Mouse (Mus musculus): ENCODE data around the gene Olfr1215. TPM values are rescaled to one million over a fixed set of nuclear protein-coding genes. Genes with fewer than 3 reads are reported as not detected.
"Not testable (repeated sequence)": the region's sequence is repeated elsewhere in the genome, so short reads cannot be mapped to it uniquely, and the experiment has no call there.

Gene Olfr1215
- not detected in 2 replicates for polyA plus RNA-seq (2012; rRNA removed)

- H3K4me1 ChIP-seq (ENCODE audit: control insufficient read depth, insufficient read depth, insufficient read length) = no peaks in the 10 kb centered on the region
- TF ChIP-seq CTCF (IDR thresholded peaks at IDR 0.05; ENCODE audit: extremely low read depth, insufficient read depth, insufficient read length, insufficient replicate concordance) = no peak
- TF ChIP-seq POLR2A (IDR thresholded peaks at IDR 0.05; ENCODE audit: low read depth, low read length) = no peak
- H3K27me3 ChIP-seq (ENCODE audit: control insufficient read depth, insufficient read depth, low read length) = no peaks in the 10 kb centered on the region
- H3K36me3 ChIP-seq (ENCODE audit: control insufficient read depth, insufficient read depth, low read length) = no peaks in the 10 kb centered on the region
- H3K4me3 ChIP-seq (ENCODE audit: extremely low read depth, insufficient read depth, insufficient read length) = no peak within 1 kb of the TSS
- DNase-seq (ENCODE audit: low read depth in 1 of 2, low spot score in 2 of 2) = no peak
- 59% methylated on average over 2 of the region's 2 CpGs for WGBS
- H3K27ac ChIP-seq (ENCODE audit: insufficient read depth, low read length) = no peak within 1 kb of the TSS
Measured at GRCm38 (mm10) chr2:89006873-89007272, at the start of gene Olfr1215. Olfr1215 (minus strand) TSS chr2:89006973.

- no peak for DNase-seq (ENCODE audit: low read depth in 1 of 2, low spot score in 2 of 2)
- Histone ChIP-seq H3K4me1 (ENCODE audit: control insufficient read depth, insufficient read depth, insufficient read length) (no peaks in the 10 kb centered on the region), H3K36me3 (ENCODE audit: control insufficient read depth, insufficient read depth, low read length) (no peaks in the 10 kb centered on the region), H3K27me3 (ENCODE audit: control insufficient read depth, insufficient read depth, low read length) (no peaks in the 10 kb centered on the region), H3K4me3 (ENCODE audit: extremely low read depth, insufficient read depth, insufficient read length) (no peak within 1 kb of the TSS), H3K27ac (ENCODE audit: insufficient read depth, low read length) (no peak within 1 kb of the TSS)
- TF ChIP-seq CTCF (IDR thresholded peaks at IDR 0.05; ENCODE audit: extremely low read depth, insufficient read depth, insufficient read length, insufficient replicate concordance) (no peak), POLR2A (IDR thresholded peaks at IDR 0.05; ENCODE audit: low read depth, low read length) (no peak)
- WGBS = 59% methylated on average over 2 of the region's 2 CpGs
Measured at GRCm38 (mm10) chr2:89031965-89032364, 25.2 kb upstream of the Olfr1215 start, which contains the start of gene Olfr1217. Olfr1217 (minus strand) TSS chr2:89032065.

GRCm38 (mm10) chr2:89021436-89021835, 14.7 kb upstream of the Olfr1215 start:
- H3K27ac ChIP-seq (ENCODE audit: insufficient read depth, low read length); H3K36me3 ChIP-seq (ENCODE audit: control insufficient read depth, insufficient read depth, low read length); H3K27me3 ChIP-seq (ENCODE audit: control insufficient read depth, insufficient read depth, low read length); DNase-seq (ENCODE audit: low read depth in 1 of 2, low spot score in 2 of 2); H3K4me3 ChIP-seq (ENCODE audit: extremely low read depth, insufficient read depth, insufficient read length); H3K4me1 ChIP-seq (ENCODE audit: control insufficient read depth, insufficient read depth, insufficient read length): not testable (repeated sequence)
- 65% methylated on average over 3 of the region's 3 CpGs for WGBS

GRCm38 (mm10) chr2:89018240-89018639, 11.5 kb upstream of the Olfr1215 start, which contains the start of gene Olfr1216:
Olfr1216 (minus strand) TSS chr2:89018340.
- TF ChIP-seq POLR2A (IDR thresholded peaks at IDR 0.05; ENCODE audit: low read depth, low read length) = no peak
- TF ChIP-seq CTCF (IDR thresholded peaks at IDR 0.05; ENCODE audit: extremely low read depth, insufficient read depth, insufficient read length, insufficient replicate concordance) = no peak
- Histone ChIP-seq H3K27ac (ENCODE audit: insufficient read depth, low read length) (no peak within 1 kb of the TSS), H3K27me3 (ENCODE audit: control insufficient read depth, insufficient read depth, low read length) (no peaks in the 10 kb centered on the region), H3K4me3 (ENCODE audit: extremely low read depth, insufficient read depth, insufficient read length) (no peak within 1 kb of the TSS), H3K36me3 (ENCODE audit: control insufficient read depth, insufficient read depth, low read length) (no peaks in the 10 kb centered on the region), H3K4me1 (ENCODE audit: control insufficient read depth, insufficient read depth, insufficient read length) (no peaks in the 10 kb centered on the region)
- WGBS = 80% methylated on average over 1 of the region's 1 CpGs
- no peak for DNase-seq (ENCODE audit: low read depth in 1 of 2, low spot score in 2 of 2)

GRCm38 (mm10) chr2:88992553-88992952, 14.2 kb downstream of the Olfr1215 start, which contains the start of gene Olfr1214:
Olfr1214 (minus strand) TSS chr2:88992653.
- no peak for DNase-seq (ENCODE audit: low read depth in 1 of 2, low spot score in 2 of 2)
- 84% methylated on average over 1 of the region's 1 CpGs for WGBS
- H3K27me3 ChIP-seq (ENCODE audit: control insufficient read depth, insufficient read depth, low read length) = no peaks in the 10 kb centered on the region

GRCm38 (mm10) chr2:88980181-88980580, 26.6 kb downstream of the Olfr1215 start, which contains the start of gene Gm13762:
Gm13762 (minus strand) TSS chr2:88980281.
- no peaks in the 10 kb centered on the region for H3K4me1 ChIP-seq (ENCODE audit: control insufficient read depth, insufficient read depth, insufficient read length)
- H3K4me3 ChIP-seq (ENCODE audit: extremely low read depth, insufficient read depth, insufficient read length) = no peak within 1 kb of the TSS
- no peaks in the 10 kb centered on the region for H3K27me3 ChIP-seq (ENCODE audit: control insufficient read depth, insufficient read depth, low read length)
- H3K27ac ChIP-seq (ENCODE audit: insufficient read depth, low read length) = no peak within 1 kb of the TSS
- TF ChIP-seq CTCF (IDR thresholded peaks at IDR 0.05; ENCODE audit: extremely low read depth, insufficient read depth, insufficient read length, insufficient replicate concordance) (no peak), POLR2A (IDR thresholded peaks at IDR 0.05; ENCODE audit: low read depth, low read length) (no peak)
- H3K36me3 ChIP-seq (ENCODE audit: control insufficient read depth, insufficient read depth, low read length) = no peaks in the 10 kb centered on the region
- DNase-seq (ENCODE audit: low read depth in 1 of 2, low spot score in 2 of 2) = no peak
- WGBS = 70% methylated on average over 1 of the region's 1 CpGs

More at GRCm38 (mm10) chr2:88992553-88992952, 14.2 kb downstream of the Olfr1215 start, which contains the start of gene Olfr1214:
- H3K4me3 ChIP-seq (ENCODE audit: extremely low read depth, insufficient read depth, insufficient read length) = no peak within 1 kb of the TSS
- no peak for TF ChIP-seq CTCF (IDR thresholded peaks at IDR 0.05; ENCODE audit: extremely low read depth, insufficient read depth, insufficient read length, insufficient replicate concordance)
- no peak for TF ChIP-seq POLR2A (IDR thresholded peaks at IDR 0.05; ENCODE audit: low read depth, low read length)
- no peaks in the 10 kb centered on the region for H3K4me1 ChIP-seq (ENCODE audit: control insufficient read depth, insufficient read depth, insufficient read length)
- H3K36me3 ChIP-seq (ENCODE audit: control insufficient read depth, insufficient read depth, low read length) = no peaks in the 10 kb centered on the region
- no peak within 1 kb of the TSS for H3K27ac ChIP-seq (ENCODE audit: insufficient read depth, low read length)

- Histone ChIP-seq H3K4me1 (ENCODE audit: control insufficient read depth, insufficient read depth, insufficient read length) (no peaks in the 10 kb centered on the region), H3K36me3 (ENCODE audit: control insufficient read depth, insufficient read depth, low read length) (no peaks in the 10 kb centered on the region), H3K27me3 (ENCODE audit: control insufficient read depth, insufficient read depth, low read length) (no peaks in the 10 kb centered on the region), H3K27ac (ENCODE audit: insufficient read depth, low read length) (no peak within 1 kb of the TSS), H3K4me3 (ENCODE audit: extremely low read depth, insufficient read depth, insufficient read length) (no peak within 1 kb of the TSS)
- DNase-seq (ENCODE audit: low read depth in 1 of 2, low spot score in 2 of 2) = no peak
- TF ChIP-seq CTCF (IDR thresholded peaks at IDR 0.05; ENCODE audit: extremely low read depth, insufficient read depth, insufficient read length, insufficient replicate concordance) = no peak
- no peak for TF ChIP-seq POLR2A (IDR thresholded peaks at IDR 0.05; ENCODE audit: low read depth, low read length)
Measured at GRCm38 (mm10) chr2:88953669-88954068, 53.1 kb downstream of the Olfr1215 start, which contains the start of gene Olfr1212. Olfr1212 (plus strand) TSS chr2:88953969.

Other genes starting within 250 kb of the Olfr1215 start
- gene Olfr1199, start 246.5 kb downstream of the Olfr1215 start, polyA plus RNA-seq (2012; rRNA removed) = not detected in 2 replicates
- not detected in 2 replicates for gene Olfr1200, start 236.5 kb downstream of the Olfr1215 start, polyA plus RNA-seq (2012; rRNA removed)
- gene Olfr1201, start 213.9 kb downstream of the Olfr1215 start, polyA plus RNA-seq (2012; rRNA removed) = not detected in 2 replicates
- gene Olfr1202, start 192.5 kb downstream of the Olfr1215 start, polyA plus RNA-seq (2012; rRNA removed) = not detected in 2 replicates
- not detected in 2 replicates for gene Olfr1205, start 177.2 kb downstream of the Olfr1215 start, polyA plus RNA-seq (2012; rRNA removed)
- not detected in 2 replicates for gene Olfr1204, start 157.7 kb downstream of the Olfr1215 start, polyA plus RNA-seq (2012; rRNA removed)
- not detected in 2 replicates for gene Olfr1206, start 143.7 kb downstream of the Olfr1215 start, polyA plus RNA-seq (2012; rRNA removed)
- not detected in 2 replicates for gene Olfr1208, start 104.7 kb downstream of the Olfr1215 start, polyA plus RNA-seq (2012; rRNA removed)
- not detected in 2 replicates for gene Olfr1209, start 91.8 kb downstream of the Olfr1215 start, polyA plus RNA-seq (2012; rRNA removed)
- not detected in 2 replicates for gene Olfr1211, start 68.9 kb downstream of the Olfr1215 start, polyA plus RNA-seq (2012; rRNA removed)
- gene Olfr1212, start 53.0 kb downstream of the Olfr1215 start, polyA plus RNA-seq (2012; rRNA removed) = not detected in 2 replicates
- not detected in 2 replicates for gene Gm13762, start 26.7 kb downstream of the Olfr1215 start, polyA plus RNA-seq (2012; rRNA removed)
- gene Olfr1214, start 14.3 kb downstream of the Olfr1215 start, polyA plus RNA-seq (2012; rRNA removed) = not detected in 2 replicates
- gene Olfr1216, start 11.4 kb upstream of the Olfr1215 start, polyA plus RNA-seq (2012; rRNA removed) = not detected in 2 replicates
- gene Olfr1217, start 25.1 kb upstream of the Olfr1215 start, polyA plus RNA-seq (2012; rRNA removed) = not detected in 2 replicates
- not detected in 2 replicates for gene Olfr1218, start 54.2 kb upstream of the Olfr1215 start, polyA plus RNA-seq (2012; rRNA removed)
- not detected in 2 replicates for gene Olfr1219, start 76.5 kb upstream of the Olfr1215 start, polyA plus RNA-seq (2012; rRNA removed)
- gene Olfr1220, start 99.9 kb upstream of the Olfr1215 start, polyA plus RNA-seq (2012; rRNA removed) = not detected in 2 replicates
- not detected in 2 replicates for gene Olfr1221, start 110.3 kb upstream of the Olfr1215 start, polyA plus RNA-seq (2012; rRNA removed)
- not detected in 2 replicates for gene Olfr1222, start 126.1 kb upstream of the Olfr1215 start, polyA plus RNA-seq (2012; rRNA removed)
- not detected in 2 replicates for gene Olfr1223, start 144.6 kb upstream of the Olfr1215 start, polyA plus RNA-seq (2012; rRNA removed)
- gene Olfr1224-ps1, start 157.1 kb upstream of the Olfr1215 start, polyA plus RNA-seq (2012; rRNA removed) = not detected in 2 replicates
- gene Olfr1225, start 167.7 kb upstream of the Olfr1215 start, polyA plus RNA-seq (2012; rRNA removed) = not detected in 2 replicates
- not detected in 2 replicates for gene Olfr1226, start 193.1 kb upstream of the Olfr1215 start, polyA plus RNA-seq (2012; rRNA removed)
- not detected in 2 replicates for gene Olfr1228, start 247.1 kb upstream of the Olfr1215 start, polyA plus RNA-seq (2012; rRNA removed)